Mouse (Mus musculus) small intestine, adult 2 months (tissue): ENCODE results near the gene Cnpy3. TPM values are rescaled to one million over a fixed set of nuclear protein-coding genes. Genes with fewer than 3 reads are reported as not detected.

Source experiments
- H3K27ac ChIP-seq: fragments of 200-500 bp; 2 replicates; pipeline ENCODE4 v1.5.1; 2012; ENCODE audit warnings: low read depth, low read length, control low read depth, inconsistent platforms; ENCODE audit not compliant: insufficient read depth
- H3K27me3 ChIP-seq: fragments of 200-500 bp; 2 replicates; pipeline ENCODE4 v1.6.1; 2012; ENCODE audit warnings: mild to moderate bottlenecking, moderate library complexity, low read length, inconsistent platforms; ENCODE audit not compliant: control insufficient read depth, insufficient read depth
- H3K36me3 ChIP-seq: fragments of 200-500 bp; 2 replicates; pipeline ENCODE4 v1.6.1; 2012; ENCODE audit warnings: mild to moderate bottlenecking, low read length, control low read depth, inconsistent platforms; ENCODE audit not compliant: control insufficient read depth, insufficient read depth
- H3K4me1 ChIP-seq: fragments of 200-500 bp; 2 replicates; pipeline ENCODE4 v1.6.1; 2012; ENCODE audit warnings: low read length, inconsistent platforms, mixed read lengths; ENCODE audit not compliant: control insufficient read depth, insufficient read depth, insufficient read length
- H3K4me3 ChIP-seq: fragments of 200-500 bp; 2 replicates; pipeline ENCODE4 v1.5.1; 2012; ENCODE audit warnings: low read depth, mild to moderate bottlenecking, control low read depth, inconsistent platforms, low read length, moderate library complexity
- CTCF ChIP-seq: fragments of 200-500 bp; IDR thresholded peaks from 2 replicates; pipeline ENCODE4 v1.5.1; 2012; ENCODE audit warnings: low read depth, mild to moderate bottlenecking, control low read depth, inconsistent platforms, low read length, moderate library complexity, mixed read lengths; ENCODE audit not compliant: insufficient replicate concordance, insufficient read length; ENCODE audit errors: extremely low read depth
- POLR2A ChIP-seq: fragments of 200-500 bp; IDR thresholded peaks from 2 replicates; pipeline ENCODE4 v1.6.1; 2012; ENCODE audit warnings: low read depth, mild to moderate bottlenecking, control low read depth, inconsistent platforms, low read length, moderate library complexity
- WGBS: fragments of 180-500 bp; shearing (Covaris S2); methylation state at CpG from one replicate; pipeline ENCODE4 v1.1.7; 2018; 5-methylcytosine and 5-hydroxymethylcytosine counted together
- polyA plus RNA-seq: library from polyadenylated mRNA; depleted of rRNA; stranded (reverse); fragments of >200 nt; gene quantifications from 2 replicates; pipeline ENCODE4 v1.2.3, GENCODE M21; 2012

The Cnpy3 gene
- polyA plus RNA-seq, 1 experiment = 23.7 TPM

DNA sequence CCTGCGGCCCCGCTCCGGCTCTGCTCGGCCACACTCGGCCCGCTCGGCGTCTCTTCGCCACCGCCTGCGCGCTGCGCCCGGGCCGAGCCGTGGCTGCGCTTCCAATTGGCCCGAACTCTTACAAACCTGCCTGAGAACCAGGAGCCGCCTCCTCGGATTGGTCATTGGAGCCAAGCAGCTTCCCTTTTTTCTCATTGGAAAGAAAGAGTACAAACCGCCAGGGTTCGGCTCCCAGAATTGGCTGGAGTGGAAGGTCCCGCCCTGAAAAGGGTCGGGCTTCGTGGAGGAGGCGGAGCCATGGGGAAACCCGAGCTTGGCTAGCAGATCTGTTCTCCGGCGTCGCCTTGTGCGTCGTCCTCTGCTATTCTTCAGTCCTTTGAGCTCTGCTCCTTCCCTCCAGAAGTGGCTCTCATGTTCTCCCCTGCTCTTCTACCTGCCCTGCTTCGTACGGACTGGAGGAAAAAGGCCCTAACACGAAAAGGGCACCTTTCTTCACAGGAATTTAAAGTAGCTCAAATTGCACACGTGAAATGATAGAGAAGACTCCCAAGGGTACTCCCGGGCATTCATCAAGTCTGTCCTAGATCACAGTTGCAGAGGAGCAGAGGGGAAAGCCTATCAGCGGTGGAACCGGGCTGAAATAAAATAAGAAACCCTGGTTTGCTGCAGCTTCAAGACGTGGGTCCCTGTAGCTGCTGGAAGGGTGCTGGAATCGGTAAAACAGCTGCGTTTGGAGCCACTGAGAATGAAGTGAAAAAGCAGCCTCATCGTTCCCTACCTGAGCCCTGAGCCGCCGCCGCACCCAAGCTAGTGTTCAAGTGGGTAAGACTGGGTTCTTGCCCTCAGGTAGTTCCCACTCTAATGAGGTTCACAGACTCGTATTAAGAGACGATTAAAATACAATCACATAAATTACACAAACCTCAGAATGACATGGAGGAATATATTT is 46.9 kb downstream of the Cnpy3 start, which contains the start of gene Ppp2r5d:
Gene Ppp2r5d (minus strand): TSS at position 225 of the 949 bp plus-strand sequence.
- Histone ChIP-seq H3K4me1 (peaks cover 14% of the 10 kb centered on the region), H3K27ac (peak within 1 kb of the TSS; percentile 46), H3K27me3 (no peaks in the 10 kb centered on the region), H3K4me3 (peak within 1 kb of the TSS; percentile 79), H3K36me3 (no peaks in the 10 kb centered on the region)
- 1% methylated on average over 48 of the region's 48 CpGs for WGBS
- peak; percentile 90; the same call in 1 of the 2 replicates for TF ChIP-seq POLR2A
- TF ChIP-seq CTCF = no peak

DNA sequence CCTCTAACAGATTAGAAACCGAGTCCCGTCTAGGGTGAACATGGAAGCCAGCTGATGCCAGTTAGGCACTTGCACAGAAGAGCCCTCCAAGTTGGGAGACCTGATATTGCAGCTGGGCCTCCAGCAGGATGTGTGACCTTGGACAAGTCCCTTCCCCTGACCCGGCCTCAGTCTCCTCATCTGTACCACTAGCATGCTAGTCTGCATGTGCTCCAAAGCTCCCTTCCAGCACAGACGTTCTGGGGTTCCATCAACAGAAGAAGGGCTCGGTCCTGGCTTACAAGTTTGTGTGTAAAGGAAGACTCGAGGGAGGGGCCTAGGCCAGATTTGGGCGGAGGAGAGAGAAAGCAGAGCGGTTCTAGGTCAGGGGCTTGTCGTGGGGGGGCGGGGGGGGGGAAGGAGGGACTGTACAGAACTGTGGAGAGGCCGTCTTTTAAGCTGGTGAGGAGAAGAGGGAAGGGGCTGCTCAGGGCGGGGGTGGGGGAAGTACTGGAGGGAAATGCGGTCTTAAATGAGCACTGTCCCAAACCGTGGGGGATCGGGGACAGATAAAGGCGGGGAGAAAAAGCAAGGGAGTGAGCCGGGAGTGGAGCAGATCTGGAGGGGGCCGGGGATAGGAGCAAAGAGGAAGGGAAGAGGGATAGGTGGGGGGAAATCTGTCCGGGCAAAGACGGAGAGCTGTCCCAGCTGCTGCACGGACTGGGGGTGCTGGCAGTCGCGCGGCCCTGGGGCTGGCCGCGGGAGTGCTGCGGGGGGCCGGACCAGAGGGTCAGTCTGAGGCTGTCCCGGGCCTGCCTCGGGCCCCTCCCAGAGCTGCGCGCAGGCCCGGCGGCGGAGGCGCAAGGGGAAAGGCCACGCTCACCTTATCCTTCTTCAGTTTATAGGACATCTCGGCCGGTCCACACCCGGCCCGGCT is 47.8 kb downstream of the Cnpy3 start:
- Histone ChIP-seq H3K27me3 (no peaks in the 10 kb centered on the region), H3K27ac (peak overlapping the region; percentile 38), H3K4me1 (peaks cover 20% of the 10 kb centered on the region), H3K36me3 (peaks cover 3% of the 10 kb centered on the region; the same call in 1 of the 2 replicates), H3K4me3 (peak overlapping the region; percentile 79)
- TF ChIP-seq CTCF (no peak), POLR2A (0 out of 2 replicates have a peak, but pooled peaks have one; percentile 24)
- 3% methylated on average over 40 of the region's 41 CpGs for WGBS

- Histone ChIP-seq H3K27ac (no peak overlapping the region), H3K27me3 (no peaks in the 10 kb centered on the region), H3K4me1 (peaks cover 32% of the 10 kb centered on the region), H3K4me3 (no peak overlapping the region), H3K36me3 (peaks cover 3% of the 10 kb centered on the region; the same call in 1 of the 2 replicates)
- 88% methylated on average over 5 of the region's 5 CpGs for WGBS
- TF ChIP-seq POLR2A (no peak), CTCF (no peak)
Observed at GRCm38 (mm10) chr17:46702506-46702905, 49.5 kb downstream of the Cnpy3 start.

- H3K4me1 ChIP-seq = peaks cover 32% of the 10 kb centered on the region
- TF ChIP-seq CTCF (no peak), POLR2A (no peak)
- WGBS = 86% methylated on average over 12 of the region's 12 CpGs
Observed at GRCm38 (mm10) chr17:46702100-46702499, 49.9 kb downstream of the Cnpy3 start.

GRCm38 (mm10) chr17:46701489-46701888 is 50.5 kb downstream of the Cnpy3 start:
- H3K4me3 ChIP-seq = no peak overlapping the region
- WGBS = 79% methylated on average over 12 of the region's 12 CpGs
- H3K4me1 ChIP-seq = peaks cover 32% of the 10 kb centered on the region
- no peak overlapping the region for H3K27ac ChIP-seq
- TF ChIP-seq CTCF (no peak), POLR2A (no peak)
- no peaks in the 10 kb centered on the region for H3K27me3 ChIP-seq
- H3K36me3 ChIP-seq = peaks cover 3% of the 10 kb centered on the region; the same call in 1 of the 2 replicates

More at GRCm38 (mm10) chr17:46702100-46702499, 49.9 kb downstream of the Cnpy3 start:
- Histone ChIP-seq H3K27me3 (no peaks in the 10 kb centered on the region), H3K27ac (no peak overlapping the region), H3K36me3 (peaks cover 3% of the 10 kb centered on the region; the same call in 1 of the 2 replicates), H3K4me3 (no peak overlapping the region)

GRCm38 (mm10) chr17:46699912-46700311 is 52.1 kb downstream of the Cnpy3 start:
- H3K4me3 ChIP-seq = no peak overlapping the region
- WGBS = 86% methylated on average over 3 of the region's 3 CpGs

More at GRCm38 (mm10) chr17:46699912-46700311, 52.1 kb downstream of the Cnpy3 start:
- TF ChIP-seq CTCF = no peak
- no peak for TF ChIP-seq POLR2A
- Histone ChIP-seq H3K27me3 (no peaks in the 10 kb centered on the region), H3K4me1 (peaks cover 32% of the 10 kb centered on the region), H3K36me3 (peaks cover 3% of the 10 kb centered on the region; the same call in 1 of the 2 replicates), H3K27ac (peak overlapping the region; percentile 45)
